Mouse (Mus musculus): ENCODE results near the gene Fibin. TPM values are rescaled to one million over a fixed set of nuclear protein-coding genes. Genes with fewer than 3 reads are reported as not detected.

Gene Fibin
- 0.43 and 1.2 TPM in 2 replicates for polyA plus RNA-seq (2016; fragmentation: Nextera tagmentation; extraction: Ambion mirVana)

DNA sequence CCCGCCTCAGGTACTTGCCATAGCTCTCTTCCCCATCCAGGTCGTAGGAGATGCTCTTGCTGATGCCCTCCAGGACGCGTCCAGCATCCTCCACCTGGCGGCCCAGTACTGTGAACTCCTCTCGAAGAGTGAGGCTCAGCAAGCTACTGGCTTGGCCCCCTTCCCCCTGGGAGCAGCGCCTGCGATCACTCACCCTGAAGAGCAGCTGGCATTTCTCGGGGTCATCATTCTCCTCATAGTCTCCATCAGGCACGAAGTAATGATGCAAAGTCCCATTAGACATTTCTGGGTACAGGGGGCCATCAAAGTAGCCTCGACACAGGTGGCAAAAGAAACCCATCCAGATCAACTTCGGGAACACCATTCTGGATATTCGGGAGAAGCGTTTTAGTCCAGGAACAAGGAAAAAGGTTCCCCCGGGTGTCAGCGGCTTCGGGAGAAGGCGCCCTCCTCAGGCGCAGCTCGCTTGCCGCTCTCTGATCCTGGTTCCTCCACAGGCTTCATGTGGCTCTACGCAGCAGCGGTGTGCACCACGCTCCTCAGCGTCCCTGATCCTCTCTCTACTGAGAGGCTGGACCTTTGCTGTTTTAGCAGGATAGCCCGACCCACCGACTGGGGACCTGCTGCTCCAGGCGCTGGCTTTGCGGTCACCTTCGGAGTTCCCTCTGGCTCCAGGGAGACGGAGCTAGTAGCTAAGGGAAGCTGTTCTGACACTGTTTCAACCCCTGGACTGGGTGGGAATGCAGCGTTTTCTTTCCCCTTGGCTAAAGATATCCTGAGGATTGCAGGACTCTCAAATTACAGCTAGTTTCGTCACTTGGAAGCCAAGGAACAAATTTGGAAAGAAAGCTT lies at the start of gene Fibin:
Fibin (minus strand) TSS at position 752 of the 852 bp plus-strand sequence.
- Histone ChIP-seq H3K4me3 (peak within 1 kb of the TSS; percentile 59), H3K27me3 (ENCODE audit: poor library complexity, severe bottlenecking) (peaks cover 16% of the 10 kb centered on the region), H3K36me3 (replicated peaks) (no peaks in the 10 kb centered on the region), H3K27ac (peak within 1 kb of the TSS; percentile 76), H3K4me1 (peaks cover 16% of the 10 kb centered on the region), H3K9me3 (no peaks in the 10 kb centered on the region)
- peak; percentile 51 for DNase-seq (ENCODE audit: extremely low spot score, low spot score)
- 1% methylated on average over 33 of the region's 33 CpGs for WGBS

DNA sequence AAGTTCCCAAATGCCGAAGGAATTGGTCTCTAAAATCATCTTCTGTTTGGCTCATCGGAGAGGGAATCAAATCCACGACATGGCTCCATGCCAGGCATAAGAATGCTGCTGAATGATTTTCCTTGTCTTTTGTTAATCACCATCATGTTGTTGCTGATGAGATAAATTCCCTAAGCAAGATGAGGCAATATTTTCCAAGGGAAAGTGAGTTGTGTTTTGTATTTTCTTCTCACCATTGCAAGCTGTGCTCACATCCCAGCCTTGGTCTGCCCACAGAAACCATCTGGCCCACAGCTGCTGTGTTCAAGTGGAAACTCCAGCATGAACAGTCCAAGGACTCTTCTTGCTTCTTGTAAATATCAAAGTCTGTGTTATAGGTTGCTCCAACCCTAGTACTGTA lies 48.4 kb upstream of the Fibin start:
- Histone ChIP-seq H3K27ac (no peak overlapping the region), H3K36me3 (replicated peaks) (no peaks in the 10 kb centered on the region), H3K9me3 (no peaks in the 10 kb centered on the region), H3K4me1 (no peaks in the 10 kb centered on the region), H3K4me3 (no peak overlapping the region), H3K27me3 (ENCODE audit: poor library complexity, severe bottlenecking) (no peaks in the 10 kb centered on the region)
- WGBS: 96% methylated on average over 3 of the region's 3 CpGs
- DNase-seq (ENCODE audit: extremely low spot score, low spot score): no peak

DNA sequence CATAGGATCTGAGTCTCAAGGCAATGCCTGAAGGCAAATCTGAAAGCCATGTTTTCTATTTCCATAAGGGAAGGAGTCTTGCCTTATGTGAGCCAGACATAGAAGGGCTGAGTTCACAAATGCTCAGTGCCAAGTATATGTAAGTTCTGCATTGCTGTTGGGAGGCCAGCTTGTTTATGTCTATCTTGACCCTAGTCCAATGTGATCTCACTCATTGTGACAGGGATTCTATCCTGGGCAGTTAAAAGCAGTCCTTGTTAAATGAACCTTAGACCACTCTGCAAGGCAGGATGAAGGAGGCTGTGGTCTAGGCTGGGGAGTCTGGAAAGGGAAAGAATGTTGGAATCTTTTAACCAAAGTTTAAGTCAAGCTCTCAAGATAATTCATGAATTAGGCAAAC lies 45.8 kb upstream of the Fibin start:
- H3K36me3 ChIP-seq (replicated peaks): no peaks in the 10 kb centered on the region
- DNase-seq (ENCODE audit: extremely low spot score, low spot score): no peak
- H3K27ac ChIP-seq: no peak overlapping the region
- no peak overlapping the region for H3K4me3 ChIP-seq
- H3K27me3 ChIP-seq (ENCODE audit: poor library complexity, severe bottlenecking): no peaks in the 10 kb centered on the region
- H3K9me3 ChIP-seq: no peaks in the 10 kb centered on the region
- no peaks in the 10 kb centered on the region for H3K4me1 ChIP-seq

DNA sequence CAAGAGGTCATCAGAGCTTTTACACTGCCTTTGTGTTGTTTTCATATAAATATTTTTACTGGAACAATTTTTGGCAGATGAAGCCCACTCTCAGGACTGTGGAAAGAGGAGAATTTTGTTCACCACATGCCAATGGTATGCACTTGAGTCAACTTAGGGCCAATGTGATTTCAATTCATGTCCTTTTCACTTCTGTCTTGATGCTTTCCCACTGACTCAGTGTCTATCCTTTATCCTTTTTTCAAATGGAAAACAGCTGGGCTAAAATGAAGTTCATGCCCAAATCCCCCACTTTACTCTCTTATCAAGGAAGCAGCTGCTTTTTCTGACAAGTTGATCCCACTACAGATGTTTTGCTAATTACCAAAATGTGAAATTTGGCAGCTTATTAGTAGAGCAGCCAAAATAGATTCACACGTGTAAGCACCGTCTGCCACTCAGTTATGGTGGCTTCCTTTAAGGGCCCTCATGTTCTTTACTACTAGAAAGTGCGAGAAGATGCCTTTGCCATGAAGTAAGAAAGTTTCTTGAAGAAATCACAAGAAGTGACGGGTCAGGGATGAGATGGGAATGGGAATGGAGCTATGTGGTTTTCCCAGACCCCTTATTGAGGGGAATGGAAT lies 29.8 kb upstream of the Fibin start:
- Histone ChIP-seq H3K9me3 (no peaks in the 10 kb centered on the region), H3K4me3 (no peak overlapping the region), H3K27me3 (ENCODE audit: poor library complexity, severe bottlenecking) (no peaks in the 10 kb centered on the region), H3K4me1 (no peaks in the 10 kb centered on the region), H3K27ac (no peak overlapping the region), H3K36me3 (replicated peaks) (no peaks in the 10 kb centered on the region)
- 82% methylated on average over 4 of the region's 4 CpGs for WGBS
- no peak for DNase-seq (ENCODE audit: extremely low spot score, low spot score)

DNA sequence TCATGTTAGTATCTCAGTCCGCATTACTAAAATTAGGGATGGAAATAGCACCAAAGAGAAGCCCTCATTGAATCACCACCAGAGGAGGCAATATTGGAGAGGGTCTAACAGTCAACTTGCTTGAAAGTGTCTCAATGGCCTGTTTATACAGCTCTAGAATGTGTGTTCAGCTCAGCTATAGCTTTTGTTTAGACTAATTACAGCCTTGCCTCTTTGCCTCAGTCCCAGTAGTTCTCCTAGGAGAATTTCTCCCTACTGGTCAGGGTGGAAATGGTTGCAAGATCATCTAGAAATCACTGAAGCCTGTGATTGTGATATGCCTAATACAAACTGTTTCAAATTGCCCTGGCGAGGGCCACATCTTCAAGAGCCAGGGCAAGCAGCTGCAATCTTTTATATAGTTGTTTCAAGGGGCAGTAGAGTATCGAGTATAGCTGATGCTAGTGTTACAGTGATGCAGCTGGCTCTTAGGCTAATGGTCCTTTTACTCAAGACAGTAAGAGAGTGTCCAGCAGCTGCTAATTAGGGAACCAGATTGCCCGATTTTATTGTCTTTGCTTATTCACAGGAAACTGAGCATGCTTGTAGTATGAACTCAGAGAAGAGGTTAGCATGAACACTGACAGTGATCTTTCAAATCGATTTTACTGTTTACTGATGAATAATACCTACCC lies 27.9 kb upstream of the Fibin start:
- Histone ChIP-seq H3K36me3 (replicated peaks) (no peaks in the 10 kb centered on the region), H3K4me3 (no peak overlapping the region), H3K4me1 (no peaks in the 10 kb centered on the region), H3K27ac (no peak overlapping the region), H3K27me3 (ENCODE audit: poor library complexity, severe bottlenecking) (no peaks in the 10 kb centered on the region), H3K9me3 (no peaks in the 10 kb centered on the region)
- no peak for DNase-seq (ENCODE audit: extremely low spot score, low spot score)
- 85% methylated on average over 5 of the region's 5 CpGs for WGBS

DNA sequence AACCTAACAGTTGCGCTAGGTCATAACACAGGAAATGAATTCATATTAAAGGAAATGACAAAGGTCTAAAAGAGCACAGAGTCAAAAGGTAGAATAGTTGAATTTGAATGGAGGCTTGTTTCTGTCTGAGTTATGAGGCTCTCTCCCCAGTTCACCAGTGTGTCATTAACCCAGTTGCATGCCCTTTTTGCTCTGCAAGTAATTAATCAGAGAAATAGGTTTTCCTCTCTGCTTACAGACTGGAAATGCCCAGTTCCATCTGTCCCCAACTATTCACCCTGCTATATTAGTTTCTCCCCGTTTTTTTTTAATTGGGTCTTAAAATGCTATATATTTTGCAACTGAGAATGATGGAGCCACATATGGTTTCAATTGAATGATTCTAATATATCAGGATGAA lies 16.8 kb upstream of the Fibin start:
- no peaks in the 10 kb centered on the region for H3K36me3 ChIP-seq (replicated peaks)
- no peak overlapping the region for H3K4me3 ChIP-seq
- no peaks in the 10 kb centered on the region for H3K27me3 ChIP-seq (ENCODE audit: poor library complexity, severe bottlenecking)
- WGBS: 76% methylated on average over 2 of the region's 2 CpGs
- no peaks in the 10 kb centered on the region for H3K4me1 ChIP-seq
- no peak overlapping the region for H3K27ac ChIP-seq
- no peak for DNase-seq (ENCODE audit: extremely low spot score, low spot score)
- H3K9me3 ChIP-seq: no peaks in the 10 kb centered on the region

DNA sequence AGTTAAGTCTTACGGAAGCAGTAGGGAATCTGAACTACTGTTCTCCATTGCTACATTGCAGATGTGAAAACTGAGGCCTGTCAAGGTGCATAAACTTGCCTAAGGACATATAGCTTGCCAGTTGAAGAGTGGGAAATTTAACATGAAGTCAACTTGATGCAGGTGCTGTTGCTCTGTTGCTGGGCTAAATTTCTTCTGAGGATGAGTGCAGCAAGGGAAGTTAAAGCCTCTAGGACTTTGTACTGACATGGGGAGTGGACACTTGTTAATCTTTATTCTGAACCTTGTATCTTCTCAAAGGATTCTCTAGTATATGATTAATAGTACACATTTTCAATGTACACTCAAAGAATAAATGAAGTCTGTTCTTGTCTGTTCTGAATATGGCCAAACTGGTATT lies 13.7 kb upstream of the Fibin start:
- Histone ChIP-seq H3K36me3 (replicated peaks) (no peaks in the 10 kb centered on the region), H3K4me3 (no peak overlapping the region), H3K27me3 (ENCODE audit: poor library complexity, severe bottlenecking) (no peaks in the 10 kb centered on the region), H3K27ac (no peak overlapping the region), H3K9me3 (no peaks in the 10 kb centered on the region), H3K4me1 (peaks cover 9% of the 10 kb centered on the region; the same call in 1 of the 2 replicates)
- DNase-seq (ENCODE audit: extremely low spot score, low spot score): no peak
- WGBS: 92% methylated on average over 1 of the region's 1 CpGs

DNA sequence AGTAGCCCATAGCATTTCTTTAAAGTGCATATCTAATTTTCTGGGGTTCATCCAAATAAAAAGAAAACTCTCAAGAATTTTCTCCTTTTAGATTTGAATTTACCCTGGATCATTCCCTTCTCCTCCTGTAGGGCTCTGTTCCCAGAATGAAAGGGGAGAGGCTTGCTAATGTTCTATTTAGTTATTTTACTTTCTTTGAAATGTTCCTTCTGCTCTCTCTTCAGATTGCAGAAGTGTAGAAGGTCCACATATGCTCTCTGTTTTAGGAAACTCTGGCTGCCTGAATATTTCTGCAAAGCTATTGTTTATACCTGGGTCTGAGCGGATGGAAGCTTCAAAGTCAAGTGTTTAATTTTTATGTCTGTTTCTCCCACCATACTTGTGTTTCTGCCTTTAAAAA lies 12.5 kb upstream of the Fibin start:
- 92% methylated on average over 1 of the region's 1 CpGs for WGBS
- no peak for DNase-seq (ENCODE audit: extremely low spot score, low spot score)
- H3K4me3 ChIP-seq: no peak overlapping the region

DNA sequence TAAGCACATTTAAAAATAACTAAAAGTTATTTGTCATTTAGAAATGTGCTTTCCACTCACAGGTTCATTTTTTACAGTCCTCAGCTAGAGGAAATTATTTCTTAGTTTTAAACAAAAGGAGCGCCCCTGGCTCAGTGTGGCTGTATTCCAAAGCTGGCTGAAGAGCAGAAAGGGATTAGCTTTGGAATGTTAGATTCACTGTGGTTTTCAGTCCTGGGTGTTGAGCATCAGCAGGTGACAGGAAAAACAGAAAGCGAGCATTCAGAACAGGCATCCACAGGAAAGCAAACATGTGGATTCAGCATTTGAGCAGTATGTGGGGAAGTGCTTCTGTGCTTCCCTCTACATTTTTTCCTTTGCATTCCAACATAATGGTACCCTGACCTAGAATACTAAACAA lies 10.2 kb upstream of the Fibin start:
- H3K9me3 ChIP-seq: no peaks in the 10 kb centered on the region
- 26% methylated on average over 2 of the region's 2 CpGs for WGBS
- no peak for DNase-seq (ENCODE audit: extremely low spot score, low spot score)
- peaks cover 9% of the 10 kb centered on the region; the same call in 1 of the 2 replicates for H3K4me1 ChIP-seq
- no peaks in the 10 kb centered on the region for H3K27me3 ChIP-seq (ENCODE audit: poor library complexity, severe bottlenecking)
- no peaks in the 10 kb centered on the region for H3K36me3 ChIP-seq (replicated peaks)
- no peak overlapping the region for H3K27ac ChIP-seq
- H3K4me3 ChIP-seq: no peak overlapping the region

More for the DNA sequence above, 12.5 kb upstream of the Fibin start:
- Histone ChIP-seq H3K27ac (no peak overlapping the region), H3K36me3 (replicated peaks) (no peaks in the 10 kb centered on the region), H3K9me3 (no peaks in the 10 kb centered on the region), H3K27me3 (ENCODE audit: poor library complexity, severe bottlenecking) (no peaks in the 10 kb centered on the region), H3K4me1 (peaks cover 9% of the 10 kb centered on the region; the same call in 1 of the 2 replicates)

DNA sequence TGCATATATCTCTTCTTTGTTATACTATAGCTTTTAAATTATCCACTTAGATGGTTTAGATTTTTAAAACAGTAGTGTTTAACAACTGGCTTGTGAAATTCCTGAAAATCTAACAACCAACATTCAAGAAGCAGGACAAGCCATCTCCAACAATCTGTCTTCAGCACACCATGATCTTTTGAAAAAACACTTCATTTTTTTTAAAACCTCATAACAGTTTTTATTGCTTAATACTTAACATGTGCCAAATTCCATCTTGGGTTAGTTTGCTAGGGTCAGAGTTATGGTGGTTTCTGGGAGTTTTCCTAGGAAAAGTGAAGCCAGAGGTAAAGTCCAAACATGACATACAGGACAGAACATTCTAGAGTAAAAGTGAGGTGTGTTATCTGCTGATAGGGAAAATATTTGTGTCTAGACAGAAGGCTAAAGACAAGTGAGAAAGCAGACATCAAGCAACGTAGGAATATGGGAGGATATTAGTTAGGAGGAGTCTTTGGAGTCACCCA lies 4.5 kb upstream of the Fibin start:
- DNase-seq (ENCODE audit: extremely low spot score, low spot score): no peak
- no peak overlapping the region for H3K27ac ChIP-seq
- WGBS: 79% methylated on average over 1 of the region's 1 CpGs
- peaks cover 5% of the 10 kb centered on the region for H3K27me3 ChIP-seq (ENCODE audit: poor library complexity, severe bottlenecking)
- no peaks in the 10 kb centered on the region for H3K9me3 ChIP-seq
- no peaks in the 10 kb centered on the region for H3K36me3 ChIP-seq (replicated peaks)
- no peak overlapping the region for H3K4me3 ChIP-seq
- H3K4me1 ChIP-seq: peaks cover 18% of the 10 kb centered on the region

DNA sequence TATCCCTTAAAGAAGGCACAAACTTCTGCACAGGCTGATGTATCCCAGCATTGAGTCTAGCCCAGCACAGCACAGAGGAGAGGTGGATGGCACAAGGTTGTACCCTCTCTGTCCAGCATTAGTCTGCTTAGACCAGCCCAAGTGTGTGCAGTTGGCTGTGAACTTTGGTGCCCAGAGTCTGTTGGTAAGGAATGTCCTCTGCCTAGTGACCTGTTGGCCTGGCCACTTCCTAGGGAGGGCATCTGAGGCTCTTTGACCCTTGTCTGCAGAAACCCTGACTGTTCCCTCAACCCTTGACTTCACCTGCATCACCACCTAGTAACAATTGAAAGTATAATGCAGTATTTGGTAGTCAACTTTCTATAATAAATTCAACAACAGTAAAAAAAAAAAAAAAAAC lies 2.4 kb upstream of the Fibin start:
- no peak overlapping the region for H3K4me3 ChIP-seq
- H3K27me3 ChIP-seq (ENCODE audit: poor library complexity, severe bottlenecking): peaks cover 16% of the 10 kb centered on the region
- H3K9me3 ChIP-seq: no peaks in the 10 kb centered on the region
- no peak overlapping the region for H3K27ac ChIP-seq
- DNase-seq (ENCODE audit: extremely low spot score, low spot score): no peak
- H3K4me1 ChIP-seq: peaks cover 16% of the 10 kb centered on the region
- no peaks in the 10 kb centered on the region for H3K36me3 ChIP-seq (replicated peaks)

DNA sequence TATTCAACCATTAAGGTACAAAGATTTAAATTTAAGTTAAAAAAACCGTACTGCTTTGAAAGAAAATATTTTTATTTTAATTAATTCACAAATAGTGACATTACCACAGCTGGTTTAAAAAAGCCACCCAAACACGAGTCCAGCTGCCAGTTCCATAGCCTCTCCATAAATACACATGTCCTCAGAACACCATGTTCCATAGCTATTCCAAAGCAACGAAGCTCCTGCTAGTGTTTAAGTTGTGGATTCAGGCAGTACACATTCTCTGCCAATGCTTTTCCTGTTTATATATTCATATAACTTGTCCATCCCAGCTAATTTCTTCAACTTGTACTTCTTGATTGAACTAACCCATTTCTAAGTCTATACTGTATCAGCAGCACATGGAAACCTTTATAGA lies 872 bp upstream of the Fibin start:
- WGBS: 87% methylated on average over 3 of the region's 3 CpGs

More for the DNA sequence above, 872 bp upstream of the Fibin start:
- DNase-seq (ENCODE audit: extremely low spot score, low spot score): no peak
- no peak overlapping the region for H3K4me3 ChIP-seq
- H3K9me3 ChIP-seq: no peaks in the 10 kb centered on the region
- H3K4me1 ChIP-seq: peaks cover 16% of the 10 kb centered on the region
- no peak overlapping the region for H3K27ac ChIP-seq
- no peaks in the 10 kb centered on the region for H3K36me3 ChIP-seq (replicated peaks)
- peaks cover 16% of the 10 kb centered on the region for H3K27me3 ChIP-seq (ENCODE audit: poor library complexity, severe bottlenecking)
